Mouse (Mus musculus): ENCODE results near the gene Glrp1.

DNA sequence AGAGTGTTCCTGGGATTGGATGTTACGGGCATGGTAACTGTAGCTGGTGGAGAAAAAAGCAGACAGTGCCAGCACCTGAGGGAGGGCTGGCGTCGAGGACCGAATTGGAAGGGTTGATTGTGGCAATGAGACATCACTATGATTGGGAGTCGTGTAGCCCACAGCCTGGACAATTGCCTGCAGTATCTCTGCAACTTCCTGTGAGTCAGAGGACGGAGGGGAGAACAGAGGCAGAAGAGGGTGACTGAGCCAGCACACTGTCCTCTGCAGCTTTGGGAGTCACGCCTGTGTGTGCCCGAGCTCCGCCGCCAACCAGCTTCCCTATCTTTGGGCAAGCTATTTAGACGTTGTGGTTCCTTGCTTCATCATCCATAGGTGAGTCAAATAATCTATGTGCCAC lies 46.5 kb upstream of the Glrp1 start:
- no peak for TF ChIP-seq EP300 (IDR thresholded peaks at IDR 0.05; ENCODE audit: low read depth)
- TF ChIP-seq CTCF (IDR thresholded peaks at IDR 0.05; ENCODE audit: low read depth) = no peak

Measured in heart, postnatal 0 days (tissue).